Mouse (Mus musculus) neutrophil, adult 83 days (primary cell): ENCODE results near the gene Nmral1. TPM values are rescaled to one million over a fixed set of nuclear protein-coding genes. Genes with fewer than 3 reads are reported as not detected.

Experiments used
- total RNA-seq, 2 experiments: library from RNA; stranded (reverse); gene quantifications; one replicate each; pipeline ENCODE4 v1.2.4; 2023

Gene Nmral1
- 10 to 100 TPM; 20.7 to 28.1 TPM for total RNA-seq

GRCm38 (mm10) chr16:4718753-4719518, at the start of gene Nmral1:
Gene Nmral1 (minus strand): TSS chr16:4719356.

GRCm38 (mm10) chr16:4725780-4726527, 6.8 kb upstream of the Nmral1 start, which contains the start of gene Hmox2:
Gene Hmox2 (plus strand): TSS chr16:4726361.

GRCm38 (mm10) chr16:4679121-4680018, 39.8 kb downstream of the Nmral1 start, which contains the start of gene Coro7:
Gene Coro7 (minus strand): TSS chr16:4679777.

Other genes starting within 250 kb of the Nmral1 start
- gene Srl, start 177.5 kb downstream of the Nmral1 start, total RNA-seq: 1 to 10 TPM; 1.2 to 3.2 TPM
- 10 to 100 TPM in 1 of 2 experiments, 1 to 10 TPM in 1; 8.1 to 10.4 TPM for gene Tfap4, start 159.5 kb downstream of the Nmral1 start, total RNA-seq
- gene Glis2, start 124.6 kb downstream of the Nmral1 start, total RNA-seq: under 1 TPM; 0.62 to 0.79 TPM
- gene Pam16, start 94.4 kb downstream of the Nmral1 start, total RNA-seq: 10 to 100 TPM; 38.5 to 42.4 TPM
- under 1 TPM; 0.42 TPM for gene Vasn, start 79.4 kb downstream of the Nmral1 start, total RNA-seq
- gene Dnaja3, start 79.4 kb downstream of the Nmral1 start, total RNA-seq: 10 to 100 TPM; 12.2 to 14.4 TPM
- 100 to 1,000 TPM; 211 to 233 TPM for gene Coro7, start 39.6 kb downstream of the Nmral1 start, total RNA-seq
- 10 to 100 TPM; 49.4 to 52.9 TPM for gene Hmox2, start 7.0 kb upstream of the Nmral1 start, total RNA-seq
- 10 to 100 TPM; 12.9 to 14.2 TPM for gene Cdip1, start 70.9 kb upstream of the Nmral1 start, total RNA-seq
- not detected for gene 4930562C15Rik, start 116.1 kb upstream of the Nmral1 start, total RNA-seq
- gene Ubald1, start 161.0 kb upstream of the Nmral1 start, total RNA-seq: 10 to 100 TPM; 47.8 to 49.8 TPM
- gene Mgrn1, start 166.9 kb upstream of the Nmral1 start, total RNA-seq: 10 to 100 TPM; 55.9 to 58.3 TPM
- 10 to 100 TPM; 27.4 to 28.9 TPM for gene Nudt16l1, start 219.4 kb upstream of the Nmral1 start, total RNA-seq
- gene Anks3, start 244.8 kb upstream of the Nmral1 start, total RNA-seq: 10 to 100 TPM; 37.1 to 42.3 TPM